Mouse (Mus musculus) adrenal gland, adult 8-10 months (tissue): ENCODE results near the gene Vegfb. TPM values are rescaled to one million over a fixed set of nuclear protein-coding genes. Genes with fewer than 3 reads are reported as not detected.
A peak's percentile ranks its signal among the peaks of the same experiment; 100 is the strongest.
"Not testable (repeated sequence)": the region's sequence is repeated elsewhere in the genome, so short reads cannot be mapped to it uniquely, and the experiment has no call there.

ENCODE experiments used
- DNase-seq: peaks from one replicate; pipeline ENCODE4 v3.0.0; 2022
- total RNA-seq, 4 experiments: library from RNA; stranded (reverse); gene quantifications; 2 replicates each; pipeline ENCODE4 v1.2.4; 2022

Vegfb gene
- total RNA-seq, 4 experiments from 2014 or later: 86.5 to 119 (median 95.7) TPM

GRCm38 (mm10) chr19:6992011-6992858, 4.8 kb upstream of the Vegfb start, which contains the start of gene Dnajc4:
Gene Dnajc4 (minus strand): TSS chr19:6992572.
- peak; percentile 97 for DNase-seq

- DNase-seq: not testable (repeated sequence)
Observed at GRCm38 (mm10) chr19:6991166-6991565, 3.7 kb upstream of the Vegfb start.

- DNase-seq: no peak
Observed at GRCm38 (mm10) chr19:6990712-6991111, 3.3 kb upstream of the Vegfb start.

- DNase-seq: peak; percentile 18
Observed at GRCm38 (mm10) chr19:6989251-6989650, 1.8 kb upstream of the Vegfb start.

GRCm38 (mm10) chr19:6987904-6988285, 444 bp upstream of the Vegfb start:
- DNase-seq: no peak

GRCm38 (mm10) chr19:6985951-6986708, 1.3 kb downstream of the Vegfb start:
- DNase-seq: no peak

GRCm38 (mm10) chr19:6985300-6985699, 2.2 kb downstream of the Vegfb start:
- no peak for DNase-seq

- DNase-seq: no peak
Observed at GRCm38 (mm10) chr19:6983621-6984020, 3.8 kb downstream of the Vegfb start.

- DNase-seq: no peak
Observed at GRCm38 (mm10) chr19:6981465-6981864, 6.0 kb downstream of the Vegfb start.

GRCm38 (mm10) chr19:6980381-6981093, 6.9 kb downstream of the Vegfb start, which contains the start of gene Fkbp2:
Gene Fkbp2 (minus strand): TSS chr19:6980501.
- DNase-seq: peak; percentile 99

- DNase-seq: peak; percentile 99
Observed at GRCm38 (mm10) chr19:6979486-6980380, 7.7 kb downstream of the Vegfb start.

- DNase-seq: peak; percentile 67
Observed at GRCm38 (mm10) chr19:6979001-6979479, 8.4 kb downstream of the Vegfb start.

- no peak for DNase-seq
Observed at GRCm38 (mm10) chr19:6978639-6978974, 8.8 kb downstream of the Vegfb start.

- no peak for DNase-seq
Observed at GRCm38 (mm10) chr19:6977759-6978638, 9.5 kb downstream of the Vegfb start.

- peak; percentile 69 for DNase-seq
Observed at GRCm38 (mm10) chr19:6975537-6976521, 11.6 kb downstream of the Vegfb start, which contains the start of gene Plcb3. Gene Plcb3 (minus strand): TSS chr19:6976470.

- DNase-seq: peak; percentile 77
Observed at GRCm38 (mm10) chr19:6974211-6975205, 12.9 kb downstream of the Vegfb start, which contains the start of gene Ppp1r14b. Gene Ppp1r14b (plus strand): TSS chr19:6974968.

- no peak for DNase-seq
Observed at GRCm38 (mm10) chr19:6973581-6974190, 13.8 kb downstream of the Vegfb start.
